Mouse (Mus musculus) lung, postnatal 36 days (tissue): ENCODE measurements around the gene Vmn1r84.

Source experiments
- DNase-seq: peaks from one replicate; pipeline ENCODE4 v3.0.0; 2022; ENCODE audit warnings: mixed read lengths

Gene Vmn1r84

GRCm38 (mm10) chr7:12369173-12369572 is at the start of gene Vmn1r84:
Gene Vmn1r84 (minus strand): TSS chr7:12369273.
- DNase-seq, result no peak

GRCm38 (mm10) chr7:12329381-12329780 is 39.7 kb downstream of the Vmn1r84 start, which contains the start of gene Vmn1r83:
Gene Vmn1r83 (minus strand): TSS chr7:12329481.
- no peak for DNase-seq
